Mouse (Mus musculus) lung, postnatal 14 days (tissue): ENCODE results near the gene Ppp1r21.
A peak's percentile ranks its signal among the peaks of the same experiment; 100 is the strongest.

Source experiments
- DNase-seq: peaks from one replicate; pipeline ENCODE4 v3.0.0; 2021

Ppp1r21 gene

GRCm38 (mm10) chr17:88578522-88579242 lies 48.8 kb downstream of the Ppp1r21 start:
- DNase-seq = no peak

- DNase-seq = no peak
These were observed 50.6 kb downstream of the Ppp1r21 start for GRCm38 (mm10) chr17:88580556-88580955.

DNA sequence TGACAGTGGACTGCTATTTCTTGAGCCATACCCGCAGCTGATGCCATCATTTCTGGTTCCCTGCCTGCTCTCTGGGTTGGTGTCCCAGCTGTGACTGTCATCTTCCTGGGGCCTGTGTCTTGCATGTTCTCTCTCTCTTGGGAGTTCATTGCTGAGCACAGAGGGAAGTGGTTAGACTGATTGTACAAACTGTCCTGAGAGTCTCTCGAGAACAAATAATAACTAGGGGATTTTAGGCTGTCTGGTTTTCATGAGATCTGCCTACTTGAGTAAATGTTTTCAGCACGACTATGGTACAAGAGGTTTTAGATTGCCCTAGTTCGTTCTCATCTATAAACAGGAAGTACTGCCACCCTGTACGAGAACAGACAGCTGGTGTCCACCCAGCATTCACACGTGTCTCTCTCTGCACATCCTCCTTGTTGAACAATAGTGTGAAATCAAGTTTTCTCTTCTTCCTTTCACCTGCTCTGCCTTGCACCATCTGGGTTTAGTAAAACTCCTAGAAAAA lies 51.6 kb downstream of the Ppp1r21 start:
- DNase-seq = no peak

DNA sequence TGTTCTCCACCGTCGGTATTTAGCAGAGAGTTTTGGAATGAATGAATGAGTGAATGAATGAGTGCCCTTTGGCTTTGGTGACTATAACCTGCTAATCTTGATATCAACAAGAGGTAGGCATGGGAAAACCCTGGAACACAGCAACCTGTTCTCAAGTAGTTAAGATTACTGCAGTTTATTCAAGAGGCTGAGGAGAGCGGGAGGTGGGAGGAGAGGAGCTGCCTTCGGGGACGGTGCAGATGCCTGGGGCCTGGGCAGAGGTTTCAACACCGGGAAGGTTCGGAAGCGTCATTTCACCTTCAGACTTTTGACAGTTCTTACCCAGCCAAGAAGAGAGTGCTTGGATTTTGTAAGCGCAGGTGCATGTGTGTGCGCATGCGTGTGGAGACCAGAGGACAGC lies 53.1 kb downstream of the Ppp1r21 start:
- no peak for DNase-seq

GRCm38 (mm10) chr17:88583411-88583810 lies 53.5 kb downstream of the Ppp1r21 start:
- DNase-seq = peak; percentile 13

GRCm38 (mm10) chr17:88587371-88587770 lies 57.5 kb downstream of the Ppp1r21 start:
- no peak for DNase-seq

DNA sequence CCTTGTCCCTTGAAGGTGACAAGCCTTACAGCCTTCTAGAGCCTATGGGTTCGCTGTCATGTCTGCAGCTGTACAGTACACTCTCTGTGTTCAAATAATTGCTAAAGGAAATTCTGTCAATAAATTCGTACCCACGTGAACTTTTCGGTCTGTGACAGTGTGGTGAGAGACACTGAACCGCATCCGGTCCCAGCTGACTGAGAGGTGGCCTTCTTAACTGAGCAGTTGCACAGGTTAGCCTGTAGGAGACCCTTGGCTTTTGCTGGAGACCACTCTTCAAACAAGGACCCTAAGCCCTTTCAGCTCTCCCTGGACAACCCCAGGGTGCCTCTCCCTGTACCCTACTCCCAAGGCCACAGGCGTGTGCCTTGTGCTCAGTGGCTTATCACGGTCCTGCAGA lies 58.3 kb downstream of the Ppp1r21 start:
- no peak for DNase-seq

- DNase-seq = no peak
These were observed 60.3 kb downstream of the Ppp1r21 start for GRCm38 (mm10) chr17:88590251-88590650.

GRCm38 (mm10) chr17:88595071-88595470 lies 65.2 kb downstream of the Ppp1r21 start:
- no peak for DNase-seq

DNA sequence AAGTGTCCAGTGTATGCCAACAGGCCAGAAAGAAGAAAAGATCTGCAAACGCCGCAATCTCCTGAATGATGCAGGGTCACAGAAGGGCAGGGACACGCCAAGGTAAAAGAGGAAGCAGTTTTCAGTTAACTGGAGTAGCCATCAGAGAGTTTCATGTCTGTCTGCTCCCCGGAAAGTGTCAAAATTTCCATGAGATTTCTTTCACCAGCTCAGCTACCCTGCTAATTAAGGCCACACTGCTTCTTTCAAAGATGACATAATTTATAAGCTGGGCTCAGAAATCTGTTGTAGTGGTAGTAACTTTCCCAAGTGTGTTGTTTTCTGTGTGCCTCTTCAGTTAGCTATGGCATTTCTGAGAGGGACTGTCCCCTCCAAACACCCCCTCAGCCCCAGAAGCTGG lies 66.2 kb downstream of the Ppp1r21 start:
- no peak for DNase-seq

GRCm38 (mm10) chr17:88596544-88597221 lies 66.8 kb downstream of the Ppp1r21 start:
- no peak for DNase-seq

DNA sequence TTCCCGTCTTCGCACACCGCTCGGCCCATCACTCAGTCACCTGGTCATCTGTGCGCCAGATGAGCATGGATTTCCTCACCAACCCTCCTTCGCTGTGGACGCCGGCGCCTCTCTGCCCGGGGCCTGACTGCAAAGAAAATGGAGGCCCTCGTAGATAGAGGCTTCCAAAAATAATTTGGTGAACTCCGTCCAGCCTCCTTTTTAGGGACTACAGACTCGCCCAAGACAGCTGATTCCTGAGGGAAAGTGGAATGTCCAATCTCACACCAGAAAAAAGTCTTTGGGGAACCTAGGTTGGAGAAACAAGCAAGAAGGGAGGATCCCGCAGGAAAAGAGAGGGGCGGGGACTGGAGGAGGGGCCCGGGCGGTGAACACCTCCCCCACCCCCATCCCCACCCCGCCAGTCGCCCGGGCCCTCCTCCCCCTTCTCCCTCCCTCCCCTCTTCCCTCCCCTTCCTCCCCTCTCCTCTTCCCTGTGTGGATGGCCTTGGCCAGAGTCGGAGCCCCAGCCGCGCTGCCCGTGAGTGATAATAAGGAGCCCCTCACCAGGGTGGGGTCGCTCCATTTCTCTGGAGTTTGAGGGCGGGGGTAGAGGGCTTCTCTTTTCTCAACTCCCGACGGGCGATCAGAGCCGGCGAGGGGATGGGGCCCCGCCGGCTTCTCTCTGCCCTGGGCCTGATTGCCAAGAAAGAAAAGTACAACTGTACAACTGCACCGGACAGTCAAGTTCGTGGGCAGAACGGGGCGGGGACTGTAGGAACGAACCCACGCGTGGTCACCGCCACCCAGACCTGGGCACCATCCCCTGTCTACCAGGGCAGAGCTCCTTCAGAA lies 67.5 kb downstream of the Ppp1r21 start, which contains the start of gene Ston1:
TSS of gene Ston1 (plus strand) at position 463 of the 834 bp plus-strand sequence.
- DNase-seq = peak; percentile 85

- DNase-seq = no peak
These were observed 68.1 kb downstream of the Ppp1r21 start for GRCm38 (mm10) chr17:88598056-88598420.

- DNase-seq = peak; percentile 20
These were observed 68.9 kb downstream of the Ppp1r21 start for GRCm38 (mm10) chr17:88598570-88599368.

- DNase-seq = peak; percentile 22
These were observed 70.6 kb downstream of the Ppp1r21 start for GRCm38 (mm10) chr17:88600492-88601026.

- DNase-seq = no peak
These were observed 74.0 kb downstream of the Ppp1r21 start for GRCm38 (mm10) chr17:88603943-88604342.

- DNase-seq = no peak
These were observed 76.1 kb downstream of the Ppp1r21 start for GRCm38 (mm10) chr17:88606056-88606455.

- no peak for DNase-seq
These were observed 79.4 kb downstream of the Ppp1r21 start for GRCm38 (mm10) chr17:88609361-88609760.

DNA sequence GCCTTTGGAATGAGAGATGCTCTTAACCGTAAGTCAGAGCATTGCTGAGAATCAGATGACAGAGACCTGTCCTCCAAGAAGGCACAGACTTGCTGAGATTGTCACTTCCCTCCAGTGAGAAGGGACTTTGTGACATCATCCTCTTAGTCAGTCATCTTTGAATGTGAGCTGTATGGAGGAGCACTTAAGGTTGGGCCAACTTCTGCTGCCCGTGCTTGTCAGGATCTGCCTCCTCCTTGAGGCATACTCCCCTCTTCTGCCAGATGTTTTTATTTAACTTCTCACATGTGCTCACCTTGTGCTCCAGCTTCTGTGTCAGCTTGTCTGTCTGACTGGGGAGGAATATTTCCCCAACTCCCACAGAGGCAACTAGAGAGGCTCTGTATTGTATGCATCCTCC lies 81.1 kb downstream of the Ppp1r21 start:
- no peak for DNase-seq

GRCm38 (mm10) chr17:88613172-88613571 lies 83.3 kb downstream of the Ppp1r21 start:
- DNase-seq = no peak

DNA sequence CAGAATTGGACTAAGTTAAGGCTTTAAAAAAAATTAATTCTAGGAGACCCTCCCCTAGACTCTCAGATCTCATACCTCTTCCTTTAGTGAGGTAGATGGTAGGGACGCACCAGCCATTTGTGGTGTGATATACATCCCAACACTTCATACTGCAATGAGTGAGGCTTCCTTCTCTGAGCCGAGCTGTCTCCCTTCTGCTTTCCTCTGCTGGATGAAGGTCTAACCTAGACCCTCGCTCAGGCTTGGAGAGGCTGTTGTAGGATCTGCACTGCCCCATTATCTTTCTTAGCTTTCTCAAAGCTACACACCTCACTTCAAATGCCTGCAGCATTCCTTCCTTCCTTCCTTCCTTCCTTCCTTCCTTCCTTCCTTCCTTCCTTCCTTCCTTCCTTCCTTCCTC lies 83.8 kb downstream of the Ppp1r21 start:
- DNase-seq = no peak

GRCm38 (mm10) chr17:88614234-88614633 lies 84.3 kb downstream of the Ppp1r21 start:
- DNase-seq = peak; percentile 39
